Mouse (Mus musculus) cortical plate, adult 2 months (tissue): ENCODE measurements at regions not wholly inside any gene's neighbourhood (a gene's known extent, or its start where the extent isn't known, plus 50 kb on each side); places are given as distances from the start of the nearest gene placed in this dataset.

Source experiments
- CTCF ChIP-seq: fragments of 200-500 bp; IDR thresholded peaks from 2 replicates; pipeline ENCODE4 v1.5.1; 2011; ENCODE audit warnings: mild to moderate bottlenecking, control low read depth, low read length; ENCODE audit not compliant: insufficient read depth; ENCODE audit errors: extremely low read depth
- POLR2A ChIP-seq: fragments of 200-500 bp; IDR thresholded peaks from 2 replicates; pipeline ENCODE4 v1.6.1; 2011; ENCODE audit warnings: mild to moderate bottlenecking, low read length, control low read depth; ENCODE audit not compliant: insufficient read depth; ENCODE audit errors: extremely low read depth

GRCm38 (mm10) chr11:22603397-22603796 lies 91.5 kb downstream of the Tmem17 start:
- no peak for TF ChIP-seq CTCF
- TF ChIP-seq POLR2A = no peak
